Mouse (Mus musculus): Measurements from ENCODE around the gene Mt2. TPM values are rescaled to one million over a fixed set of nuclear protein-coding genes. Genes with fewer than 3 reads are reported as not detected.
A peak's percentile ranks its signal among the peaks of the same experiment; 100 is the strongest.

Gene Mt2
- total and polyA plus RNA-seq, 3 experiments, result 541 to 9,419 (median 2,753) TPM

GRCm38 (mm10) chr8:94183117-94183516 is 10.7 kb downstream of the Mt2 start:
- Histone ChIP-seq H3K9me3 (replicated peaks) (no peaks in the 10 kb centered on the region), H3K27me3 (ENCODE audit: insufficient read depth, low read length) (peaks cover 3% of the 10 kb centered on the region; the same call in 1 of the 2 replicates), H3K4me3 (ENCODE audit: low read depth, low read length) (peak overlapping the region; percentile 67; the same call in 1 of the 2 replicates), H3K4me1 (ENCODE audit: insufficient read depth, low read depth, low read length) (peaks cover 73% of the 10 kb centered on the region), H3K36me3 (replicated peaks) (peaks cover 13% of the 10 kb centered on the region)
- DNase-seq (ENCODE audit: low spot score), result peak; percentile 72
- peak; percentile 46 for ATAC-seq (ENCODE audit: extremely low read depth, insufficient number of reproducible peaks, low FRiP score, poor library complexity, severe bottlenecking)
- TF ChIP-seq GATA1 (IDR thresholded peaks at IDR 0.05; ENCODE audit: borderline replicate concordance, low read length) (no peak), CTCF (IDR thresholded peaks at IDR 0.05; ENCODE audit: low read depth, low read length) (no peak), TAL1 (conservative IDR thresholded peaks at IDR 0.05; ENCODE audit: low read depth, low read length) (no peak), POLR2AphosphoS5 (IDR thresholded peaks at IDR 0.05; ENCODE audit: insufficient replicate concordance, low read depth, low read length) (no peak), GATA2 (IDR thresholded peaks at IDR 0.05; ENCODE audit: borderline replicate concordance, low read depth, low read length) (no peak)

GRCm38 (mm10) chr8:94184357-94184843 is 11.9 kb downstream of the Mt2 start:
- Histone ChIP-seq H3K4me1 (ENCODE audit: insufficient read depth, low read depth, low read length) (peaks cover 72% of the 10 kb centered on the region), H3K27me3 (ENCODE audit: insufficient read depth, low read length) (peaks cover 3% of the 10 kb centered on the region; the same call in 1 of the 2 replicates), H3K4me3 (ENCODE audit: low read depth, low read length) (no peak overlapping the region; the same call in 1 of the 2 replicates), H3K9me3 (replicated peaks) (no peaks in the 10 kb centered on the region), H3K36me3 (replicated peaks) (peaks cover 13% of the 10 kb centered on the region)
- ATAC-seq (ENCODE audit: extremely low read depth, insufficient number of reproducible peaks, low FRiP score, poor library complexity, severe bottlenecking), result no peak
- no peak for DNase-seq (ENCODE audit: low spot score)
- TF ChIP-seq POLR2AphosphoS5 (IDR thresholded peaks at IDR 0.05; ENCODE audit: insufficient replicate concordance, low read depth, low read length), result no peak
- TF ChIP-seq CTCF (IDR thresholded peaks at IDR 0.05; ENCODE audit: low read depth, low read length), result no peak
- TF ChIP-seq GATA1 (IDR thresholded peaks at IDR 0.05; ENCODE audit: borderline replicate concordance, low read length), result no peak
- no peak for TF ChIP-seq TAL1 (conservative IDR thresholded peaks at IDR 0.05; ENCODE audit: low read depth, low read length)
- TF ChIP-seq GATA2 (IDR thresholded peaks at IDR 0.05; ENCODE audit: borderline replicate concordance, low read depth, low read length), result no peak

DNA sequence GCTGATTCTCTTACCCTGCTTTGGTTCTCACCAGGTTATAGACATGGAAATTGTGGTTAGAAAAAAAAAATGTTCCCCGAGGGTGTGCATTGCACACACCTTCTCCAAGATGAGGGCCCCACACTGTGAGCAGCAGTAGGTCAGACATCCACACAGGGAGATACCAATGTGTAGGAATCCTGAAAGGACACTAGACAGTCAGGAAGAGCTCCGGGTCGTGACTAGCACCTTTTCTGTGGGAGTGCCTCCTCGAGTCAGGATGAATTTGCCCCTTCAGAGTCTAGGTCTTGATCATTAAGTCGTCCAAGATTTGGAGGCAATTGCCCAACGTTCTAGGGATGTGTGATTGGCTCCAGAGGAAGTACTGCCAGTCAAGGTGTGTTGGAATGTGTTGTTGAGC is 13.3 kb downstream of the Mt2 start:
- Histone ChIP-seq H3K4me3 (ENCODE audit: low read depth, low read length) (no peak overlapping the region), H3K4me1 (ENCODE audit: insufficient read depth, low read depth, low read length) (peaks cover 79% of the 10 kb centered on the region), H3K9me3 (replicated peaks) (no peaks in the 10 kb centered on the region), H3K27me3 (ENCODE audit: insufficient read depth, low read length) (peaks cover 3% of the 10 kb centered on the region; the same call in 1 of the 2 replicates), H3K36me3 (replicated peaks) (no peaks in the 10 kb centered on the region)
- DNase-seq (ENCODE audit: low spot score) (no peak), ATAC-seq (ENCODE audit: extremely low read depth, insufficient number of reproducible peaks, low FRiP score, poor library complexity, severe bottlenecking) (no peak)
- TF ChIP-seq POLR2AphosphoS5 (IDR thresholded peaks at IDR 0.05; ENCODE audit: insufficient replicate concordance, low read depth, low read length), result no peak
- no peak for TF ChIP-seq GATA1 (IDR thresholded peaks at IDR 0.05; ENCODE audit: borderline replicate concordance, low read length)
- TF ChIP-seq GATA2 (IDR thresholded peaks at IDR 0.05; ENCODE audit: borderline replicate concordance, low read depth, low read length), result no peak
- TF ChIP-seq TAL1 (conservative IDR thresholded peaks at IDR 0.05; ENCODE audit: low read depth, low read length), result no peak
- TF ChIP-seq CTCF (IDR thresholded peaks at IDR 0.05; ENCODE audit: low read depth, low read length), result no peak

GRCm38 (mm10) chr8:94186542-94186941 is 14.1 kb downstream of the Mt2 start:
- peaks cover 83% of the 10 kb centered on the region for H3K4me1 ChIP-seq (ENCODE audit: insufficient read depth, low read depth, low read length)
- H3K27me3 ChIP-seq (ENCODE audit: insufficient read depth, low read length), result peaks cover 3% of the 10 kb centered on the region; the same call in 1 of the 2 replicates
- H3K9me3 ChIP-seq (replicated peaks), result no peaks in the 10 kb centered on the region
- H3K4me3 ChIP-seq (ENCODE audit: low read depth, low read length), result peak overlapping the region; percentile 64; the same call in 1 of the 2 replicates
- DNase-seq (ENCODE audit: low spot score), result peak; percentile 42
- 0 out of 2 replicates have a peak, but pooled peaks have one; percentile 12 for TF ChIP-seq CTCF (IDR thresholded peaks at IDR 0.05; ENCODE audit: low read depth, low read length)
- no peak for TF ChIP-seq GATA1 (IDR thresholded peaks at IDR 0.05; ENCODE audit: borderline replicate concordance, low read length)
- H3K36me3 ChIP-seq (replicated peaks), result no peaks in the 10 kb centered on the region
- ATAC-seq (ENCODE audit: extremely low read depth, insufficient number of reproducible peaks, low FRiP score, poor library complexity, severe bottlenecking), result peak; percentile 18

GRCm38 (mm10) chr8:94187290-94188002 is 15.0 kb downstream of the Mt2 start:
- Histone ChIP-seq H3K36me3 (replicated peaks) (no peaks in the 10 kb centered on the region), H3K27me3 (ENCODE audit: insufficient read depth, low read length) (peaks cover 3% of the 10 kb centered on the region; the same call in 1 of the 2 replicates), H3K9me3 (replicated peaks) (no peaks in the 10 kb centered on the region), H3K4me3 (ENCODE audit: low read depth, low read length) (no peak overlapping the region; the same call in 1 of the 2 replicates), H3K4me1 (ENCODE audit: insufficient read depth, low read depth, low read length) (peaks cover 78% of the 10 kb centered on the region)
- TF ChIP-seq TAL1 (conservative IDR thresholded peaks at IDR 0.05; ENCODE audit: low read depth, low read length) (no peak), CTCF (IDR thresholded peaks at IDR 0.05; ENCODE audit: low read depth, low read length) (no peak), GATA1 (IDR thresholded peaks at IDR 0.05; ENCODE audit: borderline replicate concordance, low read length) (no peak), GATA2 (IDR thresholded peaks at IDR 0.05; ENCODE audit: borderline replicate concordance, low read depth, low read length) (no peak), POLR2AphosphoS5 (IDR thresholded peaks at IDR 0.05; ENCODE audit: insufficient replicate concordance, low read depth, low read length) (no peak)
- ATAC-seq (ENCODE audit: extremely low read depth, insufficient number of reproducible peaks, low FRiP score, poor library complexity, severe bottlenecking) (no peak), DNase-seq (ENCODE audit: low spot score) (no peak)

- H3K4me1 ChIP-seq (ENCODE audit: insufficient read depth, low read depth, low read length), result peaks cover 58% of the 10 kb centered on the region
Observed at GRCm38 (mm10) chr8:94189275-94190031, 17.0 kb downstream of the Mt2 start.

More at GRCm38 (mm10) chr8:94189275-94190031, 17.0 kb downstream of the Mt2 start:
- DNase-seq (ENCODE audit: low spot score), result no peak
- peaks cover 7% of the 10 kb centered on the region; the same call in 1 of the 2 replicates for H3K27me3 ChIP-seq (ENCODE audit: insufficient read depth, low read length)
- no peak overlapping the region for H3K4me3 ChIP-seq (ENCODE audit: low read depth, low read length)
- TF ChIP-seq GATA1 (IDR thresholded peaks at IDR 0.05; ENCODE audit: borderline replicate concordance, low read length) (no peak), POLR2AphosphoS5 (IDR thresholded peaks at IDR 0.05; ENCODE audit: insufficient replicate concordance, low read depth, low read length) (no peak), TAL1 (conservative IDR thresholded peaks at IDR 0.05; ENCODE audit: low read depth, low read length) (no peak), CTCF (IDR thresholded peaks at IDR 0.05; ENCODE audit: low read depth, low read length) (no peak), GATA2 (IDR thresholded peaks at IDR 0.05; ENCODE audit: borderline replicate concordance, low read depth, low read length) (no peak)
- H3K9me3 ChIP-seq (replicated peaks), result no peaks in the 10 kb centered on the region
- H3K36me3 ChIP-seq (replicated peaks), result no peaks in the 10 kb centered on the region
- ATAC-seq (ENCODE audit: extremely low read depth, insufficient number of reproducible peaks, low FRiP score, poor library complexity, severe bottlenecking), result no peak
